In the genomic region with DNA sequence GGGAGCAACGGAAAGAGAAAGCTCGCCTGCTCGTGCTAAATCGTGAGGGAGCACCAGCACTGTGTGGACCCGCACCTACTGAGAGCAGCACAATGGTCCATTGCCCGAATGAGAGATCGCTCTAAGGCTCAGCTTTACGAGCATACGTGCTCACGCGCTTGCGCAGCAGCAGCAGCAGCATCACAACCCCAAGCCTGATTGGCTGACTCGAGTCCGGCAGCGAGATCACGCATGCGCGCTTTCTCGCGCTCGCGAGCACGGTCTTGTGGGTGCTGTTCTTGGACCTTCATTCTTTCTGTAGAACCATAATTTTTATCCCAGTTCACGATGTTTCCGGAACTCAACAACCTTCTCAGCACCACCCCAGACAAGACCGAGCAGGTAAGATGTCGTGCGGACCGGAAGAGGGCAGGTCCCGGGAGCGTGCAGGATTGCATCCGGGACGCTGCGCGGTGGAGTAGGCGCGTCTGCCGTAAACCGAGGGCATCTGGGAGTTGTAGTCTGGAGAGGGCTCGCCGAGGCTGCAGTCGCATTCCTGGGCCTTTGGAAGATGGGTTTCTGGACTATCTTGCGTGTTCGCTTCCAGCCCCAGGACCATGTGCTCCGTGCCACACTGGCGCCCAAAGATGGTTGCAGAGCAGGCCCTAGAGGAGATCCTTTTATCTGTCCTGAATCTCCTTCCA, we compare ENCODE assay signal across 8 mouse cellular contexts. TPM values are rescaled to one million over a fixed set of nuclear protein-coding genes. Genes with fewer than 3 reads are reported as not detected.
DNase-seq lines count a peak whose midpoint lies in the region; ATAC-seq and TF ChIP-seq lines count a peak whose summit lies in the region.

A gene (plus strand): TSS at position 205 of the 683 bp plus-strand sequence.

- peak; percentile 96 for DNase-seq in 3134 (ENCODE audit: extremely low read depth, insufficient read length, low spot score)
- DNase-seq in adrenal gland, postnatal 36 days: peak; percentile 93
- peak; percentile 92 to 95 for DNase-seq in heart, adult 2 months
- DNase-seq in kidney, adult 8-10 months: peak; percentile 91 to 92
- peak; percentile 91 for DNase-seq in spleen, postnatal 10 days (ENCODE audit: low spot score in 2 of 2)

- H3K36me3 ChIP-seq in embryonic facial prominence, embryonic 13.5 days: peaks cover 10% of the 10 kb centered on the region
- H3K36me3 ChIP-seq in heart, adult 2 months (ENCODE audit: control insufficient read depth, insufficient read depth, low read length): no peaks in the 10 kb centered on the region
- peaks cover 5% of the 10 kb centered on the region for H3K36me3 ChIP-seq in limb, embryonic 13.5 days
- 0 out of 2 replicates have a peak, but pooled peaks cover 2% of the 10 kb centered on the region for H3K36me3 ChIP-seq in midbrain, embryonic 16.5 days (ENCODE audit: control insufficient read depth, insufficient read depth, low read length)

- peak within 1 kb of the TSS; percentile 93 for H3K27ac ChIP-seq in embryonic facial prominence, embryonic 13.5 days
- H3K27ac ChIP-seq in heart, adult 2 months: peak within 1 kb of the TSS; percentile 97
- peak within 1 kb of the TSS; percentile 94 for H3K27ac ChIP-seq in limb, embryonic 13.5 days
- peak within 1 kb of the TSS; percentile 97 for H3K27ac ChIP-seq in midbrain, embryonic 16.5 days (ENCODE audit: low read length)

- H3K4me3 ChIP-seq in embryonic facial prominence, embryonic 13.5 days: peak within 1 kb of the TSS; percentile 52
- peak within 1 kb of the TSS; percentile 92 for H3K4me3 ChIP-seq in heart, adult 2 months
- peak within 1 kb of the TSS; percentile 62 for H3K4me3 ChIP-seq in limb, embryonic 13.5 days
- H3K4me3 ChIP-seq in midbrain, embryonic 16.5 days (ENCODE audit: low read depth, low read length): peak within 1 kb of the TSS; percentile 56

- peak within 1 kb of the TSS; percentile 71 for H3K4me2 ChIP-seq in embryonic facial prominence, embryonic 13.5 days
- peak within 1 kb of the TSS; percentile 71 for H3K4me2 ChIP-seq in limb, embryonic 13.5 days (replicated peaks)
- peak within 1 kb of the TSS; percentile 78 for H3K4me2 ChIP-seq in midbrain, embryonic 16.5 days (ENCODE audit: low read length)

- no peaks in the 10 kb centered on the region for H3K27me3 ChIP-seq in embryonic facial prominence, embryonic 13.5 days
- no peaks in the 10 kb centered on the region for H3K27me3 ChIP-seq in heart, adult 2 months (ENCODE audit: control insufficient read depth, insufficient read depth, low read length)
- no peaks in the 10 kb centered on the region for H3K27me3 ChIP-seq in limb, embryonic 13.5 days
- no peaks in the 10 kb centered on the region for H3K27me3 ChIP-seq in midbrain, embryonic 16.5 days (ENCODE audit: control insufficient read depth, insufficient read depth, low read depth, low read length)

- TF ChIP-seq EP300 in heart, adult 2 months (IDR thresholded peaks at IDR 0.05; ENCODE audit: insufficient read depth, low read depth, low read length): 0 out of 2 replicates have a peak, but pooled peaks have one; percentile 51

- peaks cover 10% of the 10 kb centered on the region; the same call in 1 of the 2 replicates for H3K9me3 ChIP-seq in embryonic facial prominence, embryonic 13.5 days
- H3K9me3 ChIP-seq in limb, embryonic 13.5 days: peaks cover 2% of the 10 kb centered on the region; the same call in 1 of the 2 replicates
- H3K9me3 ChIP-seq in midbrain, embryonic 16.5 days (replicated peaks; ENCODE audit: control insufficient read depth, low read length, poor library complexity, severe bottlenecking): 0 out of 2 replicates have a peak, but pooled peaks cover 2% of the 10 kb centered on the region

- H3K9ac ChIP-seq in embryonic facial prominence, embryonic 13.5 days: peak within 1 kb of the TSS; percentile 82
- H3K9ac ChIP-seq in heart, adult 2 months (ENCODE audit: low read depth, low read length): peak within 1 kb of the TSS; percentile 69
- peak within 1 kb of the TSS; percentile 83 for H3K9ac ChIP-seq in limb, embryonic 13.5 days
- H3K9ac ChIP-seq in midbrain, embryonic 16.5 days (ENCODE audit: low read depth, low read length): peak within 1 kb of the TSS; percentile 75

- WGBS in embryonic facial prominence, embryonic 13.5 days: under 1% methylated on average over 46 of the region's 46 CpGs
- under 1% methylated on average over 46 of the region's 46 CpGs for WGBS in heart, adult 2 months
- WGBS in limb, embryonic 13.5 days: under 1% methylated on average over 46 of the region's 46 CpGs
- 0% methylated on average over 46 of the region's 46 CpGs for WGBS in midbrain, embryonic 16.5 days

- peaks cover 8% of the 10 kb centered on the region; the same call in 1 of the 2 replicates for H3K4me1 ChIP-seq in embryonic facial prominence, embryonic 13.5 days
- peaks cover 2% of the 10 kb centered on the region for H3K4me1 ChIP-seq in heart, adult 2 months (ENCODE audit: control insufficient read depth, insufficient read depth, low read length)
- H3K4me1 ChIP-seq in limb, embryonic 13.5 days: peaks cover 7% of the 10 kb centered on the region
- peaks cover 6% of the 10 kb centered on the region; the same call in 1 of the 2 replicates for H3K4me1 ChIP-seq in midbrain, embryonic 16.5 days (ENCODE audit: control insufficient read depth, insufficient read depth, low read length)

- TF ChIP-seq POLR2A in heart, adult 2 months (IDR thresholded peaks at IDR 0.05; ENCODE audit: insufficient read depth, low read depth, low read length): peak; percentile 99

- no peaks in the 10 kb centered on the region; the same call in 1 of the 2 replicates for H3K79me2 ChIP-seq in heart, adult 2 months (replicated peaks; ENCODE audit: control insufficient read depth, insufficient read depth, low read length)

- TF ChIP-seq CTCF in heart, adult 2 months (IDR thresholded peaks at IDR 0.05): 0 out of 2 replicates have a peak, but pooled peaks have one; percentile 13

- peak; percentile 98 for ATAC-seq in embryonic facial prominence, embryonic 13.5 days (ENCODE audit: insufficient number of reproducible peaks, insufficient read depth, low FRiP score, low TSS enrichment, low read depth)
- peak; percentile 99 for ATAC-seq in limb, embryonic 13.5 days (ENCODE audit: low FRiP score, low read depth)
- ATAC-seq in midbrain, embryonic 16.5 days: peak; percentile 99

- intact Hi-C loops in heart, adult 2 months (cut with DNase I): loop anchor here (2.0 kb wide), 1 partner anchor 28 kb away; a partner anchor contains a TSS

RNA-seq across cellular contexts. Expression of the gene that starts here (rescaled TPM):
- total RNA-seq in adrenal gland, postnatal 36 days (2021): 1 to 10 TPM; 8.0 to 9.8 TPM
- polyA plus RNA-seq in embryonic facial prominence, embryonic 13.5 days (2015; fragmentation: Nextera tagmentation; extraction: Ambion mirVana): 29.0 and 33.3 TPM in 2 replicates
- total RNA-seq in heart, adult 2 months (2021): 1 to 10 TPM; 2.2 to 2.3 TPM
- 4.5 and 4.7 TPM in 2 replicates for polyA plus RNA-seq in heart, adult 2 months (2012; rRNA removed)
- polyA plus RNA-seq in limb, embryonic 13.5 days (2015; fragmentation: Nextera tagmentation; extraction: Ambion mirVana): 34.4 and 35.8 TPM in 2 replicates
- 39.4 and 41.0 TPM in 2 replicates for polyA plus RNA-seq in midbrain, embryonic 16.5 days (2015; fragmentation: Nextera tagmentation; extraction: Ambion mirVana)

Comparison
In these comparisons a context has a peak if more than half of its experiments do, and no peak if none do; other contexts are left out.
1. Peak in every context shown above with its lines: DNase-seq, ATAC-seq, H3K4me3 ChIP-seq and H3K27ac ChIP-seq.